Mouse (Mus musculus): ENCODE data around the gene Ier5.
A peak's percentile ranks its signal among the peaks of the same experiment; 100 is the strongest.

Gene Ier5

DNA sequence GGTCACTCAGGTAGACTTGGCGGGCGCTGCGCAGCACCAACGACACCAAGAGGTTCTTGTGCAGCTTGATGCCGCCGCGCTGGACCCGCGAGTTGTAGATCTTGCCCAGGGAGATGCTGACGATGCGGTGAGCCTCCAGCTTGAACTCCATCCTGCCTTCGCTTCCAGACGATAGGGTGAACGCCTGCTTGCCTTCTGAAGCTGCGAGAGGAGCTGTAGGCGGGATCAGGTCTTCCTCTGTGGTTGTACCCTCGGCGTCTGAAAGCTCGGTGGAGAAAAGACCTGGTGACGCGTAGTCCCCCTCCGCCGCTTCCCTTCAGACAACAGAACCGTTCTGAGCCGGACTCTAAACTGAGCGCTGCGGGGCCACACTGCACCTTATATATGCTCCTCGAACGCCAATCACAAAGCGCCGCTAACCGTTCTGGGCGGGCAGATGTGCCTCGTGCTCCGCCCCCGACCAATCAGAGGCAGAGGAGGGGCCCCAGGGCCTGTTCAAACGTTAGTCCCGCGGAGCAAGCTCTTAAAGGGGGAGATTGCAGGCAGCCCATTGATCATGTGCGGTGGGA, at the start of gene Ier5:
TSS of gene Ier5 (minus strand) at position 357 of the 569 bp plus-strand sequence.
- DNase-seq (ENCODE audit: low read depth) = peak; percentile 96

DNA sequence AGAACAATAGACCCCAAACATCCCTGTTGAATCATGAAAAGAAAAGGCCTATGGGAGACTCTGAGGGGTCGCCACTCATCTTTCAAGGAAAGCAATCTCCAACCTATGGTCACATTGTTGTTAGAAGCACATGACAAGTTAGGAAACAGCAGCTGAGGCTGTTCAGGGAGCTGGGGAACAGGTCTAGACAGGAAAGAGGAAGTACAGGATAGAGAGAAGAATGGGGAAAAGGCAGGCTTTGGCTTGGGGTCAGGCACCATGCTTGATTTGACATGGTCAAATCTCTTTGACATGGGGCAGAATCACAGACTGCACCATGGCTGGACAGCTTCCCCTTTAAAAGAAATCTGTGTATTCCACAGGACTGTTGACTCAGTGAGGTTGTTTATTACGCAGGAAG, 47.8 kb upstream of the Ier5 start:
- no peak for DNase-seq (ENCODE audit: low read depth)

DNA sequence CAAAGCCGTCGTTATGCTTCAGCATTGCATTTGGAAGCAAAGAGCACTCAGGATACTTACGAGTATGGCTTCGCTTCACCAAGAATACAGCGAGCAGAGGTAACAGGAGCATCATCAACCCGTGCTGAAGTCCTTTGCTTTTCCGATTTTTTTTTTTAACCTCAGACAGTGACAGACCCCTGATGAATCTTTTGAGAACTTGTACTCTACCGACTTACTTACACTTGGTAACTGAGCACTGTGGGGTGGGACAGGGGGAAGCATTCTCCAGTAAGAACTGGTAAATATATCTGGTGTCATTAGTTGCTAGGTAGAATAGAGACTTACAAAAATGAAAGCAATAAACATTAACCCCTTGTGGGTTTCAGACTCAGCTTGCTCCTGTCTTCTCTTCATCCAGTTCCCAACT, 47.1 kb upstream of the Ier5 start, which contains the start of gene Mr1:
TSS of gene Mr1 (minus strand) at position 243 of the 409 bp plus-strand sequence.
- no peak for DNase-seq (ENCODE audit: low read depth)

DNA sequence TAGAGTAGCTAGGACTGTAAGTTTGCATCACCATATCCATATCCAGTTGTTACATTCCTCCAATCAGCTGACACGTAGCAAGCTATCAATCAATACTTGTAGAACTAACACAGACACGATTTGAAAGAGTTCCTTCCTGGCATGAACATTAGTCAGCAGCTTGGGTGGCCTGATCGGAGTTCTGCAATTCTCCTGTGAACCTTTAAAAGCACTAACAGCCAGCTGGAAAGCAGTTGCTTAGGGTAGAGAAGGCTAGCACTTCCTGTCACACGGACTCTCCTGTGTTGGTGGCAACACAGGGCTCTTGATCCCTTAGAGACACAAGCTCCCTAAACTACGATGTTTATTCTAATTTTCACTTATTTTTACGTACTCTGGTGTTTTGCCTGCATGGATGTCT, 46.2 kb upstream of the Ier5 start:
- no peak for DNase-seq (ENCODE audit: low read depth)

DNA sequence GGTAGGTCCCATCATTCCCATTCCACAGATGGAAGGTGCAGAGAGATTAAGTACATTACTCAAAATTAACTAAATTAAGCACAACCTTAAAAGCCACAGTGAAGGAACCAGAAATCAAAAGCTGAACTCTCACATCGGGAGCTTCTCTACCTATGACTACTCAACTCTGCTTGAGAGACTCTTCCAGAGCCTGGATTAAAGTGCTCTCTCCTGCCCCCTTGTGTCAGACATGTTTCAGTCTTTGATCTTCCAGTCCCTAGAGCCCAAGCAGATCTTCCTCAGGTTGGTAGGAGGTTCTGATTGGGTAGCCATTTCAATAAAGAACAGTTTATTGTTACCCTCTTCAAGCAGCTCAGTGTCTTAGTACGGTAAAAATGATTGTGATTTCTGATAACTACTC, 40.6 kb upstream of the Ier5 start:
- DNase-seq (ENCODE audit: low read depth) = peak; percentile 75

DNA sequence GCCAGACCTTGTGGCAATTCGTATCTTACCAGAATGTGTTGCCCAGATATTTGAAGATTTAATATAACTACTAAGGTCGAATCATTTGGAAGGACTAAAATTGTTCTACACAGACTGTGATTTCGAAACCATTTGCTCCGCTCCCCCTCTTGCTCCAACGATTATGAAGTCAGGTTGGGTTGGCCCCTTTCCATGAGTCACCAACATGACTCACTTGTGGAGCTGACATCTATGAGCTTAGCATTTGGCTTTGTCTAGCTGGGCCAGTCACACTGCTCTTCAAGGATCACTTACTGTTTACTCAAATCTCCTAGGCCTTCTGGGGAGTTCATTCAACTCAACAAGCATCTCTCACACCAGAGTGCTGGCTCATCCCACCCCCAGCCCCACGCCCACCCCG, 39.4 kb upstream of the Ier5 start:
- no peak for DNase-seq (ENCODE audit: low read depth)

DNA sequence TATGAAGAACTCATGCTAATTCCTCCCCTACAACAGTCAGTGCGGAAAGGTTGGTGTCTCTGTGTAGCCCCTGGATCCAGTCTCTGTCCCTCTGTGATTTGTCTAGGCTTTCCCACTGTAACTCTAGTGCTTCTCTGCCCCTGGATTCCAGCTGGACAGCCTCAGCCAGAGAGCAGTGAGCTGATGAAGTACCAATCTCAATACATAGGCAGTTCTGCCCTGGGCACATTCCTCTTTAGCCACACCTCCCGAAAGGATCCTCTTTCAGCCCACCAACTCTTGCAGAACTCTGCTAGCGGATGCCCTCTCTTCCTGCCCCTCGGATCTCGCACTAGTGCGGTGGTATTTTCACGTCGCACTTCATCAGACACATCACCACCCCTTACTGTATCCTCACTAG, 35.4 kb upstream of the Ier5 start:
- DNase-seq (ENCODE audit: low read depth) = no peak

DNA sequence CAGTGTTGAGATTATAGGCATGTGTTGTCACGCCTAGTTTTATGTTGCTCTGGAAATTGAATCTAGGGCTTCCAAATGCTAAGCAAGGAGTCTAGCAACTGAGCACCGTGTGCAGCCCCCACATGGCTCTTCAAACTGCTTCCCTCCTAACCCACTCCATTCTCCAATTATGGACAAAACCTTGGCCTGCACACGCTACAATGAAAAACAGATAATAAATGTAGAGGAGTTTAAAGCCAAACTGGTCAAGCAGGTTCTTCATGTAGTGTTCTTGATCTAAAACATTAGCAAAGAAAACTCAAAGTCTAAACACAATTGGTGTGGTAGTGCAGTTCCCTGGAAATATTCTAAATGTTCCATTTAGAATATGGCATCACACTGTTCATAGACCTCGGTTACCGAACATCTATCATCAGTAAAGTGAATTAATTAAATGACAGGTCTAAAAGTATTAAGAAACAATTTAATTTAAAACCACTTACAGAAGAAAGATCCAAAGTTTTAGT, 28.0 kb upstream of the Ier5 start:
- no peak for DNase-seq (ENCODE audit: low read depth)

DNA sequence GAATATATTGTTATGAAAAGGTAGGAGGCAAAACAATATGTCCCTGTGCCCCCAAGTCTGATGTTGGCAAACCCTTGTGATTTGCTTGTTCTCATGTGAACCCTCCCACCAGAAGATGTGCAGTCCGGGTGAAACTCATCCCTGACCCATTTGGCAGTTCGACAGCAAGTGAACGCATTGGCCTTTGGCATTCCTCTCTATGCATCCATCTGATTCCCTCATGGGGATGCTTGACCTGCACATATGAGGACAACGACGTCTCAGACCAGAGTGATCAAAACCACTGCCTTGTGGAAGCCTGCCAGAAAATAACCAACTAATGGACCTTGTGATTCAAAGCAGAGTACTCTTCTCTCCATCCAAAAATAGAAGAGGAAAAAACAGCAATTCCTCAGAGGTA, 27.3 kb upstream of the Ier5 start:
- no peak for DNase-seq (ENCODE audit: low read depth)

DNA sequence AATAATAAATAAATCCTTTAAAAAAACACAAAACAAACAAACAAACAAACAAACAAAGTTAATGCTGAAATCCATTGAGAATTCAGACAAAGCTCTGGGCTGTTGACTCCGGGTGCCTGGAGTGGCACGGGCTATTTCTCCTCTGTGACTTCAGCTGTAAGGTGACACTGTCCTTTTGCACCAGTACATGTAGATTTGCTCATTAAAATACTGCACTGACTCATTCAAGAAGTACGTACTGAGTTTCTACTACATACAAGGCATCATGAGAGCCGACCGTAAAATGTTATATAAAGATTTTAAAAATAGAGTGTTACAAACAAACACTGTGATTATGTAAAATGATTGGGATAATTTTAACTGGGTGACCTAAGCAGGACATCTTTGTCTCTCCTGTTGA, 25.0 kb upstream of the Ier5 start:
- no peak for DNase-seq (ENCODE audit: low read depth)

DNA sequence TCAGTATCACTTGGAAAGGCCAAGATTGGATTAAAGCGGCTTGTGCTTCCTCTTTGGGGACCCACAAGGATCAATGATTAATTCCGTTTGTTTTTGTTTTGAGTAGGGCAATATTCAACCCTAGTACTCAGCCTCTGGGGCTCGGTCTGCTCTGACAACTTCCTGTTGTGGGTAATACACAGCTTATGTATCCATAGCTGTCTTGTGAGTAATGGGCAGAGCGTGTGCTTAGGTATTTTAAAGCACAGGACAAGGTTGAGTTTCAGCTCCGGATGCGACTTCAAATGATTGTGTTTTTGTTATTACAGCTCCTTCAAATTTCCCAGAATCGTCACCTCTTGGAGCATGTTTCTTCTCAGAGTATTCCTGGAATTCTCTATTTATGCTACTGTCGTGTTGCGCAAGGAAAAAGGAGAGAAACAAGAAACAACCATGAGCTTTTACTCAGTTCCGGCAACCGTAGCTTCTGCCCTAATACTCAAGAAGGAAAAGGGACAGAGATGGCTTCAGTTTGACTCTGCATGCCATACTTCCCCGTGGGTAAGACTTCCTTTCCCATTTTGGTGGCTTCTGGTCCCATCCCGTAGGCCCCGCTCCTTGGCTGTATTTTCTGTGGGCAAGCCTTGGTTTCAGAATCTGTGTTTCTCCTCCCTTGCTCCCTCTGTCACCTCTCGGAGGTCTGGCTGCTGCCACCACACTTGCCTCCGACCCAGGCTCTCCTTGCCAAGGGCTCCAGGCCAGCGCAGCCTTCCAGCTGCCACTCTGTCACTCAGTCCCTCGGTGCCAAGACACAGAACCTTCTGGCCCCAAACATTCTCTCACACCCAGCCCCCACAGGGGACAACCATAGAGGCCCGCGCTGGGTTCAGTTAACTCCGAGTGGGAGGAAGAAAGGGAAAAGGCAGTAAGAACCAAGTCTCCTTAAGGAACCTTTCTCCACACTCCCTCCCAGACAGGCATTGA, 22.8 kb upstream of the Ier5 start:
- DNase-seq (ENCODE audit: low read depth) = no peak

DNA sequence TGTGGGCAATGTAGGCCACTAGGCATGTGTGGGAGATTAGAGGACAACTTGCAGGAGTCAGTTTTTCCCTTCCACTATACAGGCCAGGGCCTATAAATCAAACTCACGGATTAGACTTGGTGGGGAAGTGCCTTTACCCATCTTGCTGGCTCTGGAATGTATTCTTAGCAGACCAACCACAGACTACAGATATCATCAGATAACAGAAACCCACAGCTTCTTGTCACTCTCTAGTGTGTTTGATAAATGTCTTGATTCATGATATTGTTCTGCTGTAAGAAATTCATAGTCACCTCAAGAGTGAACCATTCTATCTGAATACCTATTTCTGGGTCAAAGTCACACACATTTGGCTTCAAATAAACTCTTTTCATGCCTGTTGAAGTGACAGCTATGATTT, 20.3 kb upstream of the Ier5 start:
- DNase-seq (ENCODE audit: low read depth) = no peak

DNA sequence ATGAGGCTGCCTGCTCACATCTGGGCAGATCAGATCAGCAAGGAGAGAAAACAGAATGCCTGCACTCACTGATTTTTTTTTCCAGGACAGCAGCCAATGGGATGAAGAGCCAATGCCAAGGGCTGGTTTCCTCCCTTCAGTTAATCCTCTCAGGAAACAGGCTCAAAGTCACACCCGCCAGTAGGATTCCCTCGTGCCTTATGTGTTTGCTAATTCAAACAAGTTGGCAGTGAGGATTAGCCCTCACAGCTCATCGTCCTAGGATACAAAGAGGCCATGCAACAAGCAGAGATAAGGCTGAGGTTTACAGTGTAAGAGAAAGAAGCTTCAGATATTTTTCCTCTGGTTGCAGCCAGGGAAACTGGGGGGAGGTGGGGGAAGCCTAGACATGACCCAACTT, 14.5 kb upstream of the Ier5 start:
- no peak for DNase-seq (ENCODE audit: low read depth)

DNA sequence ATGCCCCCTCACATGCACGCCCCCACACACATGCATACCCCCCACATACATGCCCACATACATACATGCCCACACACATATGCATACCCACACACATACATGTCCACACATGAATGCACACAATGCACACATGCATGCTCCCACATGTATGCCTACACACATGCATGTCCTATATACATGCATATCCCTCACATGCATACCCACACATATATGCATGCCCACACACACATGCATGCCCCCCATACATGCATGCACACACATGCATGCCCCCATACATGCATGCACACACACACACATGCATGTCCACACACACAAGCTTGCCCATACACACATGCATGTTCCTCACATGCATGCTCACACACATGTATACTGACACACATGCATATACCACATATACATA, 13.4 kb upstream of the Ier5 start:
- DNase-seq (ENCODE audit: low read depth) = no peak

DNA sequence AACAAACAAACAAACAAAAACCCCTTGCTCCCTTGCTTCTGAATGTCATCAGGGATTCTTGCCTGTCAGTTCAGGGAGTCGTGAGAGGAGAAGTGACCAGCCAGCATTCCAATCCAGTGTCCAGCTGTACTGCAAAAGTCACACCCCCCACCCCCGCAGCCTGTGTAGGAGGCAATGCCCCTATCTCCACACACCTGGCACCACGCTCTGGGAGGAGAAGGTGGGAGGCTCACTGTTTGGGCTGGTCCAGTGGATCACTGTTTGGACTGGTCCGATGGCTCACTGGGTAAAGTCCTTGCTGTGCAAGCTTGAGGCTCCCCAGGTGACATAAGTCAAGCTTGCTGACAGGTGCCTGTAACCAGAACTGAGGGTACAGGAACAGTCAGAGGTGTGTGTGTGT, 12.7 kb upstream of the Ier5 start:
- no peak for DNase-seq (ENCODE audit: low read depth)

DNA sequence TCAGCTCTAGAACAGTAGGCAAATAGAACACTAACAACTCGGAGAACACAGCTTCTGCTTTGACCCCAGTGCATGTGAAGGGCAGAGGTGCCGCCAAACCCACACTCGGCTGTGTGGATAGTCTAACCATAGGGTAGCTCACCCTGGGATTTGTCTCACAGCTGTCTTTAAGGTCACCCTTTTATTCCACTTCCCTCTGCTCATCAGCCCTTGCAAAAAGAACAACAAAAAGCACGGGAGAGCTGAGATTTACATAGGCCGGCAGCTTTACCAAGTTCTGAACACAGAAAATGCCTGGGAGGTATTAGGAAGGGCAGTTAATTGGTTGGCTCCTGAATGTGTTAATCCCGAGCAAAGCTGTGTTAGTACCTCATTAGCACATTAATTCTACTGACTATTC, 12.1 kb upstream of the Ier5 start:
- no peak for DNase-seq (ENCODE audit: low read depth)

DNA sequence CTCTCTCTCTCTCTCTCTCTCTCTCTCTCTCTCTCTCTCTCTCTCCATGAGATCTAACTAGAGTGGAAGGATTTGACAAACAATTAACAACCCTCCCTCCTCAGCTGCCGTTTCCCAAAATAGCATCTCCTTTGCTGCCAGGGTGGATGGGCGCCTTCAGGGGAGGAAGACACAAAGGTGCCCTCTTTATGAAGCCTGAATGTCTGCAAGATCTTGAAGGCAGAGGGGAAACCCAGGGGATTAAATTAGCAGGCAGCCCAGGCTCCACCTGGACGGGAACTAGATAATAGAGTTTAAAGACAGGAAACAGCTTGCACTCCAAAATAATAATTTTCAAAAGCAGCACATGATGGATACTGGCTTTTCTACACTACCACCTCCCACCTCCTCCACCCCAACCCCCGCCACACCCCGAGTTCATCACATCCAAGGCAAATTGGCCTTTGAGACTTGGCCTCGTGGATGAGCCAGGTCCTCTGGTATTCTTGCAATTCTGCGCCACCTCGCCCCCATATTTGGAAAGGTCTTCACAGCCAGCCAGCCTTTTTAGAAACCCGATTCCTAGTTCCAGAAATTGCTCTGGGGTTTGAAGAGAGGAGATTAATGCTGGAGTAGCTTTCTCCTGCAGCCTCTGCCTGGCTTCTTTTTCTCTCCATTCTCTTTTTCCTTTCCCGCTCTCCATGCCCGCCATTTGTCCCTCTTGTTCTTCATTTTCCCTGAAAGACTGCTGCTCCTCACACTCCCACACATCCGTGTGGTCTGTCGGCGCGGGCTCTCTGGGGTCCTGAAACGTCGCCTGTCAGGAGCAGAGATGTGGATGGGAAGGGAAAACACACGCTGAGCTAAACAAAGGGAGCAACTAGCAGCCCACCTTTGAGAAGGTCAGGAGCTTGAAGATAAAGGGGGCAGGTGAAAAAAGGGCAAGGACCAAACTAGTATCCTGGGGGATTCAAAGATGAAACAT, 10.2 kb upstream of the Ier5 start:
- DNase-seq (ENCODE audit: low read depth) = no peak

DNA sequence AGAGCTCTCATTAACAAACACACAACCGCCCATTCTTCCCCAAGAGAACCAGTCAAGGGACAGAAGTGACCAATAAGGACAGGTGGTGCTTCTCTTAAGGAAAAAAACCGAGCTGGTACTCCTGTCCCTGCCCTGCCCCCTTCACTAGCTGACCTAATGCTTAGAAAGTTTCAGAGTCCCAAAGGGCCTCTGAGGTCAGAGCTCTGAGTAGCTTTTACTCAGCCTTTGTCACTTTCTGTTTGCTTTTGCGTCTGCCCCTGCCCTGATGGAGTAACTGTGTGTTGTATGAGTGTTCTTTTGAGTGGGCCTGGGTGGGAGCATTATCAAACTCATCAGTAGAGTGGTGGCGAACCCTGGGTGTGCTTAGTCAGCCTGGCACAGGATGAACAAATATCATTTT, 9.0 kb upstream of the Ier5 start:
- DNase-seq (ENCODE audit: low read depth) = no peak

DNA sequence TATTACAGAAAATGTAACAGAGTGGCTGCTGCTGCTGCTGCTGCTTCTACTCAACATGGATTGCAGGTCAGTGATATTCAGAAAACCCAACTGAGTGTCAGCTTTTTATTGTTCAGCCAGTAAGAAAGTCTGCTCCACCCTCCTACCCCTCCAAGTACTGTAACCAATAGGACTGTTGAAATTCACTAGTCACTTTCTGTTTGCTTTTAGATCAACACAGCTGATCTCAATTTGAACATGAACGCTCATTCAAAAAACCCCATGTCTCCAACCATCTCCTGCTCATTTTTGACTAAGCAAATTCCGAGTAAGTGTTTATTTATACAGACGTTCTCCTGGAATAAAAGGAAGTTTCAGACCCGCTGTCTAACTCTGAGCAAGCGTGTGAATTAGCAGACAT, 8.4 kb upstream of the Ier5 start:
- no peak for DNase-seq (ENCODE audit: low read depth)

DNA sequence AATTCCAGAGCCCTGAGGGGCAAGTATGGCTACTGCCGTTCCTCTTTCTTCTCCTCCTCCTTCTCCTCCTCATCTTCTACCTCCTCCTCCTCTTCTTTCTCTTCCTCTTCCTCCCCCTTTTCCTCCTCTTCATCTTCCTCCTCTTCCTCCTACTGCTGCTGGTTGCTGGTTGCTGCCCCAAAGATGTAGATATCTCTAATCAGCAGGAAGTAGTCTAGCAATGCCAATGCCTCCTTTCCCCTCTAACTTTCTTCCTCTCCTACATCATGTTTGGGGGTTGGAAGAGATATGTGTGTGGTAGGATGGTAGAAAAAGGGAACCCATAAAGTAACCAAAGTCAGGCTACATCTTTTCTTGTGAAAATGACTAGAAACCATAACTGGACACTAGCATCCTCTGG, 6.9 kb upstream of the Ier5 start:
- DNase-seq (ENCODE audit: low read depth) = no peak

DNA sequence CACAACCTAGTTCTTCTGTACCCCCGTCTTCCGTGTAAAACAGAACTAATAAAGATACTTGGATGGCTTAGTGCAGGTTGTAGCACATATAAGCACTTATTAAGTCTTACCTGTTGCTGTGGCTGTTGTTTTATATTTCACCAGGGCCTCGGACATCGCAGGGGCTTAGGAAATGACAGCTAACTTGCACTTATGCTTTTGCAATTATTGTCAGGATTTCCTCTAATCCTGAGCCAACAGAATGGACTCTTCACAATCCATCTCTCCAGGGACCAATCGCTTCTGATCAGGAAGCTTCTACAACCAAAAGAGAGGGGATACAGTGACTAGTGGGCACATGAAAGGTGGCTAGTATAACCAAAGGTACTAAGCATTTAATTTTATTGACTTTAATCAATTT, 4.6 kb upstream of the Ier5 start:
- no peak for DNase-seq (ENCODE audit: low read depth)

DNA sequence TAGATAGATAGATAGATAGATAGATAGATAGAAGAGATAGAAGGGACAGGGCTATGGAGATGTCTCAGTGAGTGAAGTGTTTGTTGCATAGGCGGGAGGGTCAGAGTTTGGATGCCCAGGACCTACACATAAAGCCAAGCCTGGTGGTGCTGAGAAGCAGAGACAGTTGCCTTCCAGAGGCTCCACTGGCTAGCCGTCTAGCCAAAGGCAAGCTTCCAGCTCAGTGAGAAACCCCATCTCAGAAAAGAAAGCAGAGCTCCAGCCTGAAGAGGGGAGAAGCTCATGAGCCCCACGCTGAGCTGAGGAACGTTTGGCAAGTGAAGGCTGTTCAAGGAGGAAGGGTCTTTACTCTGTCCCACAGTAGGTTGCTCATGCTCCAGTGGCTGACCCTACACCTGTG, 3.2 kb upstream of the Ier5 start:
- no peak for DNase-seq (ENCODE audit: low read depth)

Data from c-Kit-positive CD71-negative TER-119-negative erythroid progenitor cells, embryonic 14.5 days (primary cell).